Mouse (Mus musculus) embryonic fibroblast, embryonic 13.5 days (primary cell): Measurements from ENCODE around the gene Nemf. TPM values are rescaled to one million over a fixed set of nuclear protein-coding genes. Genes with fewer than 3 reads are reported as not detected.

Experiments
- H3K27ac ChIP-seq: 2 replicates; pipeline ENCODE4 v1.5.1; 2012; ENCODE audit warnings: low read length, control low read depth, inconsistent platforms; ENCODE audit not compliant: insufficient read depth
- H3K4me1 ChIP-seq: 2 replicates; pipeline ENCODE4 v1.6.1; 2011; ENCODE audit warnings: low read length; ENCODE audit not compliant: control insufficient read depth, insufficient read depth
- H3K4me3 ChIP-seq: 2 replicates; pipeline ENCODE4 v1.5.1; 2011; ENCODE audit warnings: mild to moderate bottlenecking, control low read depth, low read length; ENCODE audit not compliant: insufficient read depth
- CTCF ChIP-seq: IDR thresholded peaks from 2 replicates; pipeline ENCODE4 v1.5.1; 2011; ENCODE audit warnings: mild to moderate bottlenecking, control low read depth, low read length, moderate library complexity, borderline replicate concordance; ENCODE audit not compliant: insufficient read depth
- POLR2A ChIP-seq: IDR thresholded peaks from 2 replicates; pipeline ENCODE4 v1.6.1; 2011; ENCODE audit warnings: low read depth, mild to moderate bottlenecking, control low read depth, low read length, moderate library complexity
- polyA plus RNA-seq: library from polyadenylated mRNA; stranded (reverse); fragments of >200 nt; gene quantifications from 2 replicates; pipeline ENCODE4 v1.2.4, GENCODE M21; 2011; ENCODE audit warnings: low read depth; ENCODE audit not compliant: missing spikeins, insufficient read length

Gene Nemf
- polyA plus RNA-seq, 1 experiment = 70.2 TPM

- H3K27ac ChIP-seq = peak overlapping the region; percentile 87; the same call in 1 of the 2 replicates
- peaks cover 5% of the 10 kb centered on the region; the same call in 1 of the 2 replicates for H3K4me1 ChIP-seq
- H3K4me3 ChIP-seq = peak overlapping the region; percentile 87
- TF ChIP-seq CTCF = no peak
- TF ChIP-seq POLR2A = peak; percentile 25
These were observed 17.1 kb upstream of the Nemf start for GRCm38 (mm10) chr12:69373850-69374766.

- Histone ChIP-seq H3K27ac (peak overlapping the region; percentile 87), H3K4me3 (peak overlapping the region; percentile 87), H3K4me1 (peaks cover 5% of the 10 kb centered on the region; the same call in 1 of the 2 replicates)
- TF ChIP-seq POLR2A = no peak; the same call in none of the 2 replicates
These were observed 15.9 kb upstream of the Nemf start for GRCm38 (mm10) chr12:69372731-69373331.

GRCm38 (mm10) chr12:69371854-69372671 is 15.1 kb upstream of the Nemf start, which contains the start of the genes Arf6 and Gm9887:
Gene Arf6 (plus strand): TSS chr12:69372150.
Gene Gm9887 (minus strand): TSS chr12:69372458.
- H3K4me1 ChIP-seq = peaks cover 5% of the 10 kb centered on the region; the same call in 1 of the 2 replicates
- H3K4me3 ChIP-seq = peak within 1 kb of the TSS; percentile 87
- peak; percentile 72 for TF ChIP-seq POLR2A
- TF ChIP-seq CTCF = no peak
- H3K27ac ChIP-seq = peak within 1 kb of the TSS; percentile 98

GRCm38 (mm10) chr12:69371421-69371853 is 14.5 kb upstream of the Nemf start:
- TF ChIP-seq CTCF = peak; percentile 30; the same call in 1 of the 2 replicates
- peak; percentile 22; the same call in 1 of the 2 replicates for TF ChIP-seq POLR2A
- peak overlapping the region; percentile 98 for H3K27ac ChIP-seq
- H3K4me3 ChIP-seq = peak overlapping the region; percentile 60
- H3K4me1 ChIP-seq = peaks cover 5% of the 10 kb centered on the region; the same call in 1 of the 2 replicates

GRCm38 (mm10) chr12:69370936-69371335 is 14.0 kb upstream of the Nemf start:
- H3K27ac ChIP-seq = peak overlapping the region; percentile 98
- H3K4me3 ChIP-seq = peak overlapping the region; percentile 60
- peaks cover 2% of the 10 kb centered on the region; the same call in 1 of the 2 replicates for H3K4me1 ChIP-seq
- TF ChIP-seq CTCF (no peak), POLR2A (no peak)

GRCm38 (mm10) chr12:69367557-69367956 is 10.6 kb upstream of the Nemf start:
- no peak overlapping the region for H3K27ac ChIP-seq
- 0 out of 2 replicates have a peak, but pooled peaks cover 2% of the 10 kb centered on the region for H3K4me1 ChIP-seq
- H3K4me3 ChIP-seq = no peak overlapping the region
- TF ChIP-seq POLR2A (no peak), CTCF (no peak)

GRCm38 (mm10) chr12:69366424-69366823 is 9.5 kb upstream of the Nemf start:
- no peak overlapping the region for H3K27ac ChIP-seq
- no peak overlapping the region for H3K4me3 ChIP-seq
- no peak for TF ChIP-seq POLR2A
- TF ChIP-seq CTCF = no peak
- H3K4me1 ChIP-seq = 0 out of 2 replicates have a peak, but pooled peaks cover 2% of the 10 kb centered on the region

- no peak overlapping the region for H3K4me3 ChIP-seq
- H3K27ac ChIP-seq = no peak overlapping the region
- TF ChIP-seq CTCF (no peak), POLR2A (no peak)
These were observed 8.8 kb upstream of the Nemf start for GRCm38 (mm10) chr12:69365757-69366156.

More at GRCm38 (mm10) chr12:69365757-69366156, 8.8 kb upstream of the Nemf start:
- 0 out of 2 replicates have a peak, but pooled peaks cover 2% of the 10 kb centered on the region for H3K4me1 ChIP-seq
